Mouse (Mus musculus): ENCODE results near the gene Tctn1. TPM values are rescaled to one million over a fixed set of nuclear protein-coding genes. Genes with fewer than 3 reads are reported as not detected.
A peak's percentile ranks its signal among the peaks of the same experiment; 100 is the strongest.

The Tctn1 gene
- total and polyA plus RNA-seq, 2 experiments from 2014 or later = 2.3 to 21.6 TPM

GRCm38 (mm10) chr5:122228772-122229171 lies 35.5 kb downstream of the Tctn1 start:
- WGBS = 34% methylated on average over 4 of the region's 4 CpGs
- TF ChIP-seq CTCF (IDR thresholded peaks at IDR 0.05; ENCODE audit: low read depth) (no peak), EP300 (IDR thresholded peaks at IDR 0.05; ENCODE audit: low read depth) (no peak)
- no peak overlapping the region for H3K27ac ChIP-seq (ENCODE audit: low read depth)
- no peaks in the 10 kb centered on the region for H3K36me3 ChIP-seq (replicated peaks; ENCODE audit: control insufficient read depth, insufficient read depth, low read length)
- ATAC-seq (ENCODE audit: insufficient read depth, low read depth) = peak; percentile 58; the same call in 1 of the 2 replicates
- no peak overlapping the region for H3K4me3 ChIP-seq (ENCODE audit: low read depth, low read length)
- no peaks in the 10 kb centered on the region; the same call in 1 of the 2 replicates for H3K4me1 ChIP-seq (ENCODE audit: control insufficient read depth, insufficient read depth)
- H3K4me2 ChIP-seq (ENCODE audit: low read depth, low read length) = no peak overlapping the region
- H3K27me3 ChIP-seq (ENCODE audit: control insufficient read depth, insufficient read depth, low read length) = no peaks in the 10 kb centered on the region
- peak; percentile 28 for DNase-seq (ENCODE audit: low spot score)
- H3K9me3 ChIP-seq (replicated peaks; ENCODE audit: control insufficient read depth, low read length) = peaks cover 8% of the 10 kb centered on the region; the same call in 1 of the 2 replicates
- H3K9ac ChIP-seq (replicated peaks; ENCODE audit: low read depth, low read length) = no peak overlapping the region

GRCm38 (mm10) chr5:122228271-122228765 lies 35.9 kb downstream of the Tctn1 start:
- WGBS = 60% methylated on average over 3 of the region's 3 CpGs
- H3K9me3 ChIP-seq (replicated peaks; ENCODE audit: control insufficient read depth, low read length) = peaks cover 8% of the 10 kb centered on the region; the same call in 1 of the 2 replicates
- H3K27ac ChIP-seq (ENCODE audit: low read depth) = no peak overlapping the region
- no peak for ATAC-seq (ENCODE audit: insufficient read depth, low read depth)
- no peak for DNase-seq (ENCODE audit: low spot score)
- no peak overlapping the region for H3K9ac ChIP-seq (replicated peaks; ENCODE audit: low read depth, low read length)
- H3K36me3 ChIP-seq (replicated peaks; ENCODE audit: control insufficient read depth, insufficient read depth, low read length) = no peaks in the 10 kb centered on the region
- TF ChIP-seq CTCF (IDR thresholded peaks at IDR 0.05; ENCODE audit: low read depth) (no peak), EP300 (IDR thresholded peaks at IDR 0.05; ENCODE audit: low read depth) (no peak)
- H3K4me1 ChIP-seq (ENCODE audit: control insufficient read depth, insufficient read depth) = no peaks in the 10 kb centered on the region; the same call in 1 of the 2 replicates
- no peak overlapping the region for H3K4me2 ChIP-seq (ENCODE audit: low read depth, low read length)
- no peaks in the 10 kb centered on the region for H3K27me3 ChIP-seq (ENCODE audit: control insufficient read depth, insufficient read depth, low read length)
- no peak overlapping the region for H3K4me3 ChIP-seq (ENCODE audit: low read depth, low read length)

GRCm38 (mm10) chr5:122224291-122224690 lies 40.0 kb downstream of the Tctn1 start:
- Histone ChIP-seq H3K4me2 (ENCODE audit: low read depth, low read length) (no peak overlapping the region), H3K9me3 (replicated peaks; ENCODE audit: control insufficient read depth, low read length) (peaks cover 8% of the 10 kb centered on the region; the same call in 1 of the 2 replicates), H3K9ac (replicated peaks; ENCODE audit: low read depth, low read length) (no peak overlapping the region), H3K27ac (ENCODE audit: low read depth) (no peak overlapping the region), H3K4me1 (ENCODE audit: control insufficient read depth, insufficient read depth) (no peaks in the 10 kb centered on the region), H3K36me3 (replicated peaks; ENCODE audit: control insufficient read depth, insufficient read depth, low read length) (no peaks in the 10 kb centered on the region), H3K27me3 (ENCODE audit: control insufficient read depth, insufficient read depth, low read length) (no peaks in the 10 kb centered on the region), H3K4me3 (ENCODE audit: low read depth, low read length) (no peak overlapping the region)
- ATAC-seq (ENCODE audit: insufficient read depth, low read depth) (no peak), DNase-seq (ENCODE audit: low spot score) (no peak)
- 93% methylated on average over 2 of the region's 2 CpGs for WGBS
- TF ChIP-seq EP300 (IDR thresholded peaks at IDR 0.05; ENCODE audit: low read depth) (no peak), CTCF (IDR thresholded peaks at IDR 0.05; ENCODE audit: low read depth) (no peak)

- ATAC-seq (ENCODE audit: insufficient read depth, low read depth) = no peak
- 79% methylated on average over 4 of the region's 4 CpGs for WGBS
- Histone ChIP-seq H3K9me3 (replicated peaks; ENCODE audit: control insufficient read depth, low read length) (no peaks in the 10 kb centered on the region), H3K36me3 (replicated peaks; ENCODE audit: control insufficient read depth, insufficient read depth, low read length) (no peaks in the 10 kb centered on the region), H3K4me3 (ENCODE audit: low read depth, low read length) (no peak overlapping the region), H3K27me3 (ENCODE audit: control insufficient read depth, insufficient read depth, low read length) (no peaks in the 10 kb centered on the region), H3K9ac (replicated peaks; ENCODE audit: low read depth, low read length) (no peak overlapping the region), H3K4me2 (ENCODE audit: low read depth, low read length) (no peak overlapping the region), H3K4me1 (ENCODE audit: control insufficient read depth, insufficient read depth) (no peaks in the 10 kb centered on the region), H3K27ac (ENCODE audit: low read depth) (no peak overlapping the region)
- TF ChIP-seq CTCF (IDR thresholded peaks at IDR 0.05; ENCODE audit: low read depth) (no peak), EP300 (IDR thresholded peaks at IDR 0.05; ENCODE audit: low read depth) (no peak)
- DNase-seq (ENCODE audit: low spot score) = no peak
Measured at GRCm38 (mm10) chr5:122221085-122221484, 43.2 kb downstream of the Tctn1 start.

DNA sequence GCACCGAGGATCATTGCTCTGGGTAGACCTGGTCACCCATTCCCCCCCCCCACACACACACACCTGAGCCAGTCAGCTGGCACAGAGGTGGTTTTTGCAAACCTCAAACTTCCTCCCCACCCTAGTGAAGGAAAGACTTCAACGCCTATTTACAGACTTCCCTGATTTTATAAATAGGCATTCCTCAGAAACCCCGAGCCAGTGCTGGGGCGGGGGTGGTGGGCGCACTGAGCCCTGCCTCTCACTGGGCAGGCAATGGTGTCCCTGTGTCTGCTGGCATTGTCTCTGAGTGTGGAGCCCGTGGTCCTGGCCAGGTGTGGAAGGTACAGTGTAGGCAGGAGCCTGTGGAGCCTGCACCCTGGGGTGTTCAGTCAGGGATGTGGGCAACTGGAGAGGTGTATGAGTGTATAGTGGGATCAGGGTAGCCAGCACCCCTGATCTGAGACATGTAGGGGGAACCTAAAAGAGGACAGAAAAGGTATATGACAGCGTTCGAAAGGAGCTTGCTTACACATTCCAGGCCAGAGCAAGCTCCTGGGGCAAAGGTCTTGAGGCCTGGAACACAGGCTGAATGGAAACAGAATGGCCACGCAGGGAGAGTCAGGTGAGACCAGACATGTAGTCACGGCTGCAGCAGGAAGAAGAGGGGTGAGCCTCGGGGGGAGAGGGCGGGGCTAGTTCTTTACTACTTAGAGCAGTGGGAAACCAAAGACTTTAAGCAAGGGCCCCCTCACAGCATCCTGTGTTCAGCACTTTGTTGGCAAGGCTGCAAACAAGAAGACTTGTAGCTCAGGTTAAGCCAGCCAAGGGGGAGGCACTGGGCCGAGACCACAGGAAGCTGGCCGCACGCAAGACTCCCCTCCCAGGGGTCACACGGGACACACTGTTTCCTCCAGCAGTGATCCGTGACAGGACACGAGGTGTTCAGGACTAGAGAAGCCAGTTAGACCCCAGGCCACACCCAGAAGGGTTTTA lies 44.3 kb downstream of the Tctn1 start:
- DNase-seq (ENCODE audit: low spot score) = no peak
- H3K4me3 ChIP-seq (ENCODE audit: low read depth, low read length) = no peak overlapping the region
- H3K27ac ChIP-seq (ENCODE audit: low read depth) = peak overlapping the region; percentile 17; the same call in 1 of the 2 replicates
- no peak overlapping the region for H3K9ac ChIP-seq (replicated peaks; ENCODE audit: low read depth, low read length)
- TF ChIP-seq CTCF (IDR thresholded peaks at IDR 0.05; ENCODE audit: low read depth) = no peak
- TF ChIP-seq EP300 (IDR thresholded peaks at IDR 0.05; ENCODE audit: low read depth) = no peak
- no peaks in the 10 kb centered on the region for H3K27me3 ChIP-seq (ENCODE audit: control insufficient read depth, insufficient read depth, low read length)
- H3K36me3 ChIP-seq (replicated peaks; ENCODE audit: control insufficient read depth, insufficient read depth, low read length) = no peaks in the 10 kb centered on the region
- ATAC-seq (ENCODE audit: insufficient read depth, low read depth) = peak; percentile 49
- H3K4me1 ChIP-seq (ENCODE audit: control insufficient read depth, insufficient read depth) = no peaks in the 10 kb centered on the region
- WGBS = 55% methylated on average over 18 of the region's 18 CpGs
- no peaks in the 10 kb centered on the region for H3K9me3 ChIP-seq (replicated peaks; ENCODE audit: control insufficient read depth, low read length)
- no peak overlapping the region for H3K4me2 ChIP-seq (ENCODE audit: low read depth, low read length)
